Mouse (Mus musculus): ENCODE results near the gene Hist1h3f. TPM values are rescaled to one million over a fixed set of nuclear protein-coding genes. Genes with fewer than 3 reads are reported as not detected.
A peak's percentile ranks its signal among the peaks of the same experiment; 100 is the strongest.
"Not testable (repeated sequence)": the region's sequence is repeated elsewhere in the genome, so short reads cannot be mapped to it uniquely, and the experiment has no call there.

Hist1h3f gene
- polyA plus RNA-seq, 1 experiment from 2014 or later: 1.5 TPM

DNA sequence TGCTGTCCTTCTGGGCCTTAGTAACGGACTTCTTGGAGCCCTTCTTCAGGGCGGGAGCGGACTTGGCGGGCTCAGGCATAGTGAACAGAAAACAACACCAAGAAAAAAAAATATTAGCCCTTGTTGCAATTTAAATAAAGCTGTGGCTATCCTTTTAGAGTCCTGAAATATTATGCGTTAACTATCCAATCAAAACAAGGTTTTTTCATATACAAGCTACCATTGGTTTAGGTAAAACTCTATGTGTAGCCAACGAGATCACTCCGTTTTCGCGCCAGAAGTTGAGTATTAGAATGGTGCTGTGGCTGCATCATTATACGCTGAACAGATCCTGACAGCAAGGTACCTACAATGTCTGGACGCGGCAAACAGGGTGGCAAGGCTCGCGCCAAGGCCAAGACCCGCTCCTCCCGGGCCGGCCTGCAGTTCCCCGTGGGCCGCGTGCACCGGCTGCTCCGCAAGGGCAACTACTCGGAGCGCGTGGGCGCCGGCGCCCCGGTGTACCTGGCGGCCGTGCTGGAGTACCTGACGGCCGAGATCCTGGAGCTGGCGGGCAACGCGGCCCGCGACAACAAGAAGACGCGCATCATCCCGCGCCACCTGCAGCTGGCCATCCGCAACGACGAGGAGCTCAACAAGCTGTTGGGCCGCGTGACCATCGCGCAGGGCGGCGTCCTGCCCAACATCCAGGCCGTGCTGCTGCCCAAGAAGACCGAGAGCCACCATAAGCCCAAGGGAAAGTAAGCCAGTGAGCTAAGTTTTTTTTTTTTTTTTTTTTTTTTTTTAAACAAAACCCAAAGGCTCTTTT is 10.1 kb upstream of the Hist1h3f start, which contains the start of gene Hist1h2af:
Hist1h2af (plus strand) TSS at position 347 of the 808 bp plus-strand sequence.
- peaks cover 47% of the 10 kb centered on the region for H3K4me1 ChIP-seq
- H3K4me2 ChIP-seq (replicated peaks): peak within 1 kb of the TSS; percentile 65
- peak; percentile 46 for ATAC-seq (ENCODE audit: low FRiP score, low read depth)
- peak within 1 kb of the TSS; percentile 81 for H3K9ac ChIP-seq
- peak within 1 kb of the TSS; percentile 55 for H3K4me3 ChIP-seq
- H3K27ac ChIP-seq: peak within 1 kb of the TSS; percentile 97
- H3K36me3 ChIP-seq, H3K27me3 ChIP-seq, H3K9me3 ChIP-seq: not testable (repeated sequence)
- under 1% methylated on average over 32 of the region's 53 CpGs for WGBS

DNA sequence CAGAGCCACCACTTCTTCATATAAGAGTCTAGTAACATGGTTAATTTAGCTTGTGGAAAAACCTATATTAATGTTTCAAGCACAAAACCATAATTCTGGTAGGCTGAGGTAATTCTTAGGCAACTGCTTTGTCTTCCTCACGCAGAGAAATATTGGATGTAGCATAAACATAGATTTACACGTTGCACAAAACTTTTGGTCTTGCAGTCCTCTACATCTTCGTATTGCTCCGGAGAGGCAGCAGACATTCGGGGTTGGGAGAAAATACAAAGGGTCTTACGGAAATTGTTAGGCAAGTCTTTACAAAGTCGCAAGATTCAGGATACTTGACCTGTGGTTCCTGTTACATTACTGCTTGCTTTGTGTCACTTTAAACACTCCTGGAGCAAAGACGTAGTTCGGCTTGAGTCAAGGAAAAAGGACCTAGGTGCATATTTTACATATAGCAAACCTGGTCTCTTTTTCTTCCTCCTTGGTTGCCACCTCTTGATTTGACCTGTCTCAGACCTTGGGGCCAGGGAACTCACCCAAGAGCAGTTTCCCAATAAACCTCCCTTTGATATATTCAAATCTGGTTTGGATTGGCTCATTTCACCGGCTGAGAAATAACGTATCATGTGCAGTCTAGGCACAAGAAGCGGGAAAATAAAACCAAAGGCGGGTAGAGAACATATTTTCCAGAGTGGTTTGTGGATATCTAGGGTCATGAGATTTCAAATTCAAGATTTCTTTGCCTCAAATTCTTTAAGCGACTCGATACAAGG is 9.3 kb upstream of the Hist1h3f start:
- Histone ChIP-seq H3K27me3 (no peaks in the 10 kb centered on the region), H3K9ac (peak overlapping the region; percentile 63), H3K4me3 (peak overlapping the region; percentile 55), H3K4me1 (peaks cover 42% of the 10 kb centered on the region), H3K27ac (peak overlapping the region; percentile 97), H3K36me3 (no peaks in the 10 kb centered on the region), H3K9me3 (no peaks in the 10 kb centered on the region), H3K4me2 (replicated peaks) (peak overlapping the region; percentile 65)
- ATAC-seq (ENCODE audit: low FRiP score, low read depth): 0 out of 2 replicates have a peak, but pooled peaks have one; percentile 15
- WGBS: 1% methylated on average over 15 of the region's 15 CpGs

DNA sequence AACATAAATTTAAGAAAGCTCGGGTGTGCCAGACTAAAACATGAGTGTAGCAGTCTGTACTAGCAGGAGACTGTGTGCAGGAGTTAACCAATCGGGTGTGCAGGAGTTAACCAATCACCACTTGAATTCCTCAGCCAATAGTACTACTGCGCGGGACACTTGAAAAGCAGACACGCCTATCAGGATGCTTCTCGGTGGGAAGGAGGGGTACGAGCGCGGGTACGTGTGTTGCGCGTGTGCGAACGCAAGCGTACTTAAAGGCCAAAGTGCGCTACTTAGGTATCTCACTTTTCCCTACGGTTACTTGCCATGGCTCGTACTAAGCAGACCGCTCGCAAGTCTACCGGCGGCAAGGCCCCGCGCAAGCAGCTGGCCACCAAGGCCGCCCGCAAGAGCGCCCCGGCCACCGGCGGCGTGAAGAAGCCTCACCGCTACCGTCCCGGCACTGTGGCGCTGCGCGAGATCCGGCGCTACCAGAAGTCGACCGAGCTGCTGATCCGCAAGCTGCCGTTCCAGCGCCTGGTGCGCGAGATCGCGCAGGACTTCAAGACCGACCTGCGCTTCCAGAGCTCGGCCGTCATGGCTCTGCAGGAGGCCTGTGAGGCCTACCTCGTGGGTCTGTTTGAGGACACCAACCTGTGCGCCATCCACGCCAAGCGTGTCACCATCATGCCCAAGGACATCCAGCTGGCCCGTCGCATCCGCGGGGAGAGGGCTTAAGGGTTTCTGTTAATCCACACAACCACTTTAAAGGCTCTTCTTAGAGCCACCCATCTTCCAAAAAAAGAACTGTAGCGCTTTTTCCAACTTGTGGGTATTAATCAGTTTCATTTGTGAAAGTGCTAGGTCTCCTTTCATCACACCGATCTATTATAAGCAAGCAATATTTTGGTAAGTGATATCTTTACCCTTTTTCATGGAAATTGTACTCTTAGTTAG is 8.4 kb upstream of the Hist1h3f start, which contains the start of gene Hist1h3g:
Hist1h3g (plus strand) TSS at position 286 of the 939 bp plus-strand sequence.
- not testable (repeated sequence) for H3K9me3 ChIP-seq, H3K27me3 ChIP-seq, H3K36me3 ChIP-seq
- Histone ChIP-seq H3K4me2 (replicated peaks) (peak within 1 kb of the TSS; percentile 65), H3K27ac (peak within 1 kb of the TSS; percentile 97), H3K4me1 (peaks cover 42% of the 10 kb centered on the region), H3K4me3 (peak within 1 kb of the TSS; percentile 55), H3K9ac (peak within 1 kb of the TSS; percentile 72)
- WGBS: 1% methylated on average over 55 of the region's 62 CpGs
- ATAC-seq (ENCODE audit: low FRiP score, low read depth): peak; percentile 94

DNA sequence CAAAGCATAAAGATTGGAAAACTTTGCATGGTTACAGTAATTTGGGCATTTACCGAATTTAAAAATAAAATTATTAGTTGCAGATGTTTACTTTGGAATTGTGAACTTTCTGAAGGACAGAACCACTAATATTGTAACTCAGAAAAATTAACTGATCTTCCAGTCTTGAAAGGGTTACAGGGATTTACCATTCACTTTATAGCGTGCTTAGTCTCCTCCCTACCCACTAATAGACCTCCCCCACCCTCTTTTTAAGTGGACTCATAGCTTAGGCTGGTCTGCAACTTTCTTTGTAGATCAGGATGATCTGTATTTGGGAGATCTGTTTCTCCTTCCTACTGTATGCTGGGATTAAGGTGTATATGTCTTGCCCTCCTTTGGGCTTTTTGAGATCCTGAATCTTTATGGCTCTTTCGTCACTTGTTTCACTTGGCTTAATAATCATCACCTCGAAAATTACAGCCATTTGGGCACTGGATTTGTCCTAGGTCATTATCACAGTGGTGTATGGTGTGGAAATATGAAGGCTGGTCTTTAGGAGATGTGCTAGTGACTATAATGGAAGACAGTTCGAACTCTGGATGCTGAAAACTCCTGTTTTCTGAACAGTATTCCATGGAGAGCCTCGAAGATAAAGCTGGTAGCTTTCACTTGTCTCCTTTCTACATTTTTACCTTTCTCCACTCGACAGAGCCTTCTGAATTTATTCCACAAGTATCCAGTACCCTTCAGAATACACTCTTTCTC is 7.6 kb upstream of the Hist1h3f start:
- H3K4me1 ChIP-seq: peaks cover 42% of the 10 kb centered on the region
- peak overlapping the region; percentile 72 for H3K9ac ChIP-seq
- H3K4me2 ChIP-seq (replicated peaks): peak overlapping the region; percentile 65
- H3K27me3 ChIP-seq: no peaks in the 10 kb centered on the region
- 19% methylated on average over 7 of the region's 7 CpGs for WGBS
- no peaks in the 10 kb centered on the region for H3K36me3 ChIP-seq
- no peak for ATAC-seq (ENCODE audit: low FRiP score, low read depth)
- H3K27ac ChIP-seq: peak overlapping the region; percentile 97
- H3K4me3 ChIP-seq: peak overlapping the region; percentile 55
- H3K9me3 ChIP-seq: no peaks in the 10 kb centered on the region

DNA sequence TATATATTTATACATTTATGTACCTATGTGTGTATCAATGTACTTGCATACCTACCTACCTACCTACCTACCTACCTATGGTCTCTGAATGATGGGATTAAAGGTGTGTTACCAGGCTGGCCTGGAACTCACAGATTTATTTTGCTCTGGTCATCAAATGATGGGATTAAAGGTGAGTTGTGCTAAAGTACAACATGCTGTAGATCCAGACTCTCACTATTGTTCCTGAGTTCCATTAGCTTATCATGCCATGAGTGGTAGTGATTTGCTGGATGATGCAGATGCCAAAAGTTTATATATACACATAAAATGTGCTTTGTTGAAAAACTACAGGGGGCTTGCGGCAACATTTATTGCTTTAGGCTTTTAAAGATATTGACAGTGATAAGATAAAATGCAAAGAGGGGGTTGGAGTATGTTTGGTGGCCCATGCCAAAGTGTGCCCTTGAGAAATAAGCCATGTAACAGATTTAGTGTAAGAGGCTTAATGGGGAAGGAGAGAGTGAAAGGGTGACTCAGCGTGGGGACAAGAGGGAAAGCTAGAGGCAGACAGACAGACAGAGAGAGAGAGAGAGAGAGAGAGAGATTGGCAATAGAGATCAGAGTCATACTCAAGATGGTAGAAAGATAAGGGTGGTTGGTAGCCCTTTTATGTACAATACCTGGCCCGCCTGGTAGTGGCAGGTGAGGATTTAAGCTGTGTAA is 6.7 kb upstream of the Hist1h3f start:
- 75% methylated on average over 3 of the region's 3 CpGs for WGBS
- peak overlapping the region; percentile 55 for H3K4me3 ChIP-seq
- no peaks in the 10 kb centered on the region for H3K27me3 ChIP-seq
- peak overlapping the region; percentile 65 for H3K4me2 ChIP-seq (replicated peaks)
- H3K36me3 ChIP-seq: no peaks in the 10 kb centered on the region
- peak overlapping the region; percentile 19 for H3K9ac ChIP-seq
- ATAC-seq (ENCODE audit: low FRiP score, low read depth): no peak
- peak overlapping the region; percentile 39 for H3K27ac ChIP-seq
- peaks cover 41% of the 10 kb centered on the region for H3K4me1 ChIP-seq
- H3K9me3 ChIP-seq: no peaks in the 10 kb centered on the region

DNA sequence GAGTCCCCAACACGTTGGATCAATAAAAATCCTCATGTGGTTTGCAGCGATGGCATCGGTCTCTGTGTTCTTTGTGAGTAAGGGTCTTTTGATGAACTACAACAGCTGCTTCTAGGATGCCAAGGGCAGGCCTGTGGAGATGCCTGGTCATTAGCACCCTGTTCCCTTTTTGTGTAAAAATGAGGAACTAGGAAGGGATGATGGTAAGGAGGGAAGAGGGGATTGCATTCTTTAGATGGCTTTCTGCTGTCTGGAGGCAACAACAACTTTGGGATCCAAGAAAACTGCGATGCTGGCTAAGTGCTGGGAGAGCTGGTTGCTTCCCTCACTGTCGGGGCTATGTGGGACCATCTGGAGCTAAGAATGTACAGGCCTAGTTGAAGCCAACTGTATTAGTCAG is 5.6 kb upstream of the Hist1h3f start:
- no peak overlapping the region for H3K4me3 ChIP-seq
- H3K4me2 ChIP-seq (replicated peaks): peak overlapping the region; percentile 65
- H3K4me1 ChIP-seq: peaks cover 34% of the 10 kb centered on the region
- peak overlapping the region; percentile 33; the same call in 1 of the 2 replicates for H3K27ac ChIP-seq
- ATAC-seq (ENCODE audit: low FRiP score, low read depth): no peak
- WGBS: 48% methylated on average over 5 of the region's 5 CpGs
- no peaks in the 10 kb centered on the region for H3K36me3 ChIP-seq
- no peaks in the 10 kb centered on the region for H3K27me3 ChIP-seq
- H3K9ac ChIP-seq: peak overlapping the region; percentile 31; the same call in 1 of the 2 replicates
- H3K9me3 ChIP-seq: no peaks in the 10 kb centered on the region

DNA sequence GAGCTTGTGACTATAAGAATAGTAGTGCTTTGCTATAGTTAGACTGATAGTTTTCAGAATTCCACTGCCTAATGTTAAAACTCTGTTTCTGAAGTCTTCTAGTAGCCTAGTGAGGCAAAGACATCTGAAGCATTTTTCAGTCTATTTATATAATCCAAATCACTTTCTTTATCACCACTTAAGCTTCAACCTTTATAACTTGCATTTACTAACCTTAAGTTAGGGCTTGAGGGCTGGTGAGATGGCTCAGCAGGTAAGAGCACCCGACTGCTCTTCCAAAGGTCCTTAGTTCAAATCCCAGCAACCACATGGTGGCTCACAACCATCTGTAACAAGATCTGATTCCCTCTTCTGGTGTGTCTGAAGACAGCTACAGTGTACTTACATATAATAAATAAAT is 4.0 kb upstream of the Hist1h3f start:
- H3K4me2 ChIP-seq (replicated peaks); H3K27ac ChIP-seq; ATAC-seq (ENCODE audit: low FRiP score, low read depth); H3K36me3 ChIP-seq; H3K9me3 ChIP-seq; H3K4me3 ChIP-seq; H3K27me3 ChIP-seq; H3K9ac ChIP-seq: not testable (repeated sequence)
- peaks cover 27% of the 10 kb centered on the region for H3K4me1 ChIP-seq
- WGBS: 44% methylated on average over 1 of the region's 1 CpGs

DNA sequence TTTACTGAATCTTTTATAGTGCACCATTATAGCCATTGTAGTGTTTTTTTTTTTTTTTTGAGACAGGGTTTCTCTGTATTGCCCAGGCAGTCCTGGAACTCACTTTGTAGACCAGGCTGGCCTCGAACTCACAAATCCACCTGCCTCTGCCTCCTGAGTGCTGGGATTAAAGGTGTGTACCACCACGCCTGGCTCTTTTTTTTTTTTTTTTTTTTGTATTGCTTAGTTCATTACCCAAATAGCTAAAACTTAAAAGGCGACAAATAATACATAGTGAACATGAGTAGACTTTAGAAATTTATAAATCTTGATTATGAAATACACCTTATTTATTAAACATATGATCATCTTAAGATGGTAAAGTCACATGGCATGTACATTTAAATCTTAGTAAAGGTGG is 2.4 kb upstream of the Hist1h3f start:
- Histone ChIP-seq H3K27ac (no peak overlapping the region), H3K4me2 (replicated peaks) (no peak overlapping the region), H3K9me3 (no peaks in the 10 kb centered on the region), H3K27me3 (no peaks in the 10 kb centered on the region), H3K36me3 (no peaks in the 10 kb centered on the region), H3K9ac (no peak overlapping the region), H3K4me3 (no peak overlapping the region), H3K4me1 (peaks cover 25% of the 10 kb centered on the region)
- WGBS: 80% methylated on average over 3 of the region's 3 CpGs
- no peak for ATAC-seq (ENCODE audit: low FRiP score, low read depth)

DNA sequence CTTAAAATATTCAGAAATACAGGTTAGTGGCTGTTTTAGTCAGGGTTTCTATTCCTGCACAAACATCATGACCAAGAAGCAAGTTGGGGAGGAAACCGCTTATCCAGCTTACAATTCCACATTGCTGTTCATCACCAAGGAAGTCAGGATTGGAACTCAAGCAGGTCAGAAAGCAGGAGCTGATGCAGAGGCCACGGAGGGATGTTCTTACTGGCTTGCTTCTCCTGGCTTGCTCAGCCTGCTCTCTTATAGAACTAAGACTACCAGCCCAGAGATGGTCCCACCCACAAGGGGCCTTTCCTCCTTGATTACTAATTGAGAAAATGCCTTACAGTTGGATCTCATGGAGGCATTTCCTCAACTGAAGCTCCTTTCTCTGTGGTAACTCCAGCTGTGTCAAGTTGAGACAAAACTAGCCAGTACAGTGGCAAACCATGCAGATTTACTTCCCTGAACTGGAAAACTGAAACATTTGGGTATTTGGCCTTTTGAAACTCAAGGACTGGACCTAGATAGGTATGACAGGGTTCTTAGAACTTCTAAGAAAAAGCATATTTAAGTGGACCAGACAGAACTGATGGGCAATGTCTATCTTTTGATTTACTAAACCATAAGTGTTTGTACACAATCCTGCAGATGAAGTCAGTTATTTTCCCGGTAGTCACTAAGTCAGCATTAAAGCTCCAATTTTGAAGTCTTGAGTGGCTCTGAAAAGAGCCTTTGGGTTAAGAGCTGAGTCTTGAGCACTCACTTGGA is 1.4 kb upstream of the Hist1h3f start:
- 7% methylated on average over 3 of the region's 3 CpGs for WGBS
- H3K9me3 ChIP-seq; H3K27me3 ChIP-seq; ATAC-seq (ENCODE audit: low FRiP score, low read depth); H3K36me3 ChIP-seq: not testable (repeated sequence)
- Histone ChIP-seq H3K4me1 (peaks cover 17% of the 10 kb centered on the region), H3K9ac (peak overlapping the region; percentile 67), H3K4me2 (replicated peaks) (peak overlapping the region; percentile 73), H3K27ac (peak overlapping the region; percentile 86), H3K4me3 (peak overlapping the region; percentile 50)

DNA sequence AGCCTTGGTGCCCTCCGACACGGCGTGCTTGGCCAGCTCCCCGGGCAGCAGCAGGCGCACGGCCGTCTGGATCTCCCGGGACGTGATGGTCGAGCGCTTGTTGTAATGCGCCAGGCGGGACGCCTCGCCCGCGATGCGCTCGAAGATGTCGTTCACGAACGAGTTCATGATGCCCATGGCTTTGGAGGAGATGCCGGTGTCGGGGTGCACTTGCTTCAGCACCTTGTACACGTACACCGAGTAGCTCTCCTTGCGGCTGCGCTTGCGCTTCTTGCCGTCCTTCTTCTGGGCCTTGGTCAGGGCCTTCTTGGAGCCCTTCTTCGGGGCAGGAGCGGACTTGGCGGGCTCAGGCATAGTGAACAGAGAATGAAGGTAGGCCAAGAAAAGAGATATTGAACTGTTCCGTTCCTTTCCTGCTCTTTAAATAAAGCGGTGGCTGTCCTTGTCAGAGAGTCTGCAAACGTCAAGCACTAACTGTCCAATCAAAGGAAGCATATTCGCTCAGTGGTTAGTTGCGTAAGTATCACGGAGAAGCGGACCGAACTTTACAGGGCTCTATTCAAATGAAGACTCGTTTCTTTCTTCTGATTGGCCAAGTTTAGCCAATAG is 749 bp upstream of the Hist1h3f start, which contains the start of gene Hist1h2bh:
Hist1h2bh (minus strand) TSS at position 394 of the 609 bp plus-strand sequence.
- ATAC-seq (ENCODE audit: low FRiP score, low read depth): peak; percentile 97
- H3K36me3 ChIP-seq, H3K27me3 ChIP-seq, H3K9me3 ChIP-seq: not testable (repeated sequence)
- peaks cover 11% of the 10 kb centered on the region for H3K4me1 ChIP-seq
- WGBS: under 1% methylated on average over 37 of the region's 42 CpGs
- H3K4me2 ChIP-seq (replicated peaks): peak within 1 kb of the TSS; percentile 73
- H3K9ac ChIP-seq: peak within 1 kb of the TSS; percentile 67
- H3K27ac ChIP-seq: peak within 1 kb of the TSS; percentile 95
- peak within 1 kb of the TSS; percentile 52 for H3K4me3 ChIP-seq

Measured in limb, embryonic 13.5 days (tissue).